Mouse (Mus musculus) frontal cortex, postnatal 10 days (tissue): ENCODE measurements around the gene Fam178b.
"Not testable (repeated sequence)": the region's sequence is repeated elsewhere in the genome, so short reads cannot be mapped to it uniquely, and the experiment has no call there.

Experiments used
- DNase-seq, 2 experiments: peaks; one replicate each; pipeline ENCODE4 v3.0.0; 2022; ENCODE audit warnings: low spot score in 2 of 2, mixed read lengths in 1 of 2

Gene Fam178b

GRCm38 (mm10) chr1:36546888-36547471 is 136.0 kb downstream of the Fam178b start, which contains the start of gene Ankrd39:
Gene Ankrd39 (minus strand): TSS chr1:36547445.
- peak; percentile 96 to 97 for DNase-seq

GRCm38 (mm10) chr1:36545845-36546600 is 137.0 kb downstream of the Fam178b start:
- DNase-seq, result no peak

- DNase-seq, result no peak
These were observed 137.6 kb downstream of the Fam178b start for GRCm38 (mm10) chr1:36545382-36545781.

- no peak for DNase-seq
These were observed 140.1 kb downstream of the Fam178b start for GRCm38 (mm10) chr1:36542925-36543324.

GRCm38 (mm10) chr1:36541844-36542243 is 141.1 kb downstream of the Fam178b start:
- no peak for DNase-seq

GRCm38 (mm10) chr1:36540807-36541206 is 142.2 kb downstream of the Fam178b start:
- DNase-seq, result no peak

- no peak for DNase-seq
These were observed 142.9 kb downstream of the Fam178b start for GRCm38 (mm10) chr1:36540132-36540531.

- no peak for DNase-seq
These were observed 143.8 kb downstream of the Fam178b start, which contains the start of gene Gm42417 for GRCm38 (mm10) chr1:36539186-36539585. Gene Gm42417 (minus strand): TSS chr1:36539429.

GRCm38 (mm10) chr1:36538727-36539126 is 144.3 kb downstream of the Fam178b start:
- no peak for DNase-seq

GRCm38 (mm10) chr1:36536783-36537182 is 146.2 kb downstream of the Fam178b start, which contains the start of gene Ankrd23:
Gene Ankrd23 (minus strand): TSS chr1:36536883.
- not testable (repeated sequence) for DNase-seq

- no peak for DNase-seq
These were observed 146.6 kb downstream of the Fam178b start for GRCm38 (mm10) chr1:36536397-36536728.

- no peak for DNase-seq
These were observed 147.2 kb downstream of the Fam178b start for GRCm38 (mm10) chr1:36535477-36536396.

GRCm38 (mm10) chr1:36534595-36535058 is 148.4 kb downstream of the Fam178b start:
- no peak for DNase-seq

- DNase-seq, result no peak
These were observed 149.4 kb downstream of the Fam178b start for GRCm38 (mm10) chr1:36533546-36533945.

GRCm38 (mm10) chr1:36531461-36531860 is 151.5 kb downstream of the Fam178b start:
- no peak for DNase-seq

- no peak for DNase-seq
These were observed 152.0 kb downstream of the Fam178b start for GRCm38 (mm10) chr1:36530962-36531361.

- DNase-seq, result no peak
These were observed 152.5 kb downstream of the Fam178b start for GRCm38 (mm10) chr1:36530485-36530884.

GRCm38 (mm10) chr1:36529875-36530274 is 153.1 kb downstream of the Fam178b start:
- no peak for DNase-seq

GRCm38 (mm10) chr1:36529274-36529673 is 153.7 kb downstream of the Fam178b start:
- no peak for DNase-seq

GRCm38 (mm10) chr1:36528351-36528750 is 154.6 kb downstream of the Fam178b start:
- DNase-seq, result no peak

GRCm38 (mm10) chr1:36526903-36527302 is 156.1 kb downstream of the Fam178b start:
- no peak for DNase-seq

GRCm38 (mm10) chr1:36525774-36526173 is 157.2 kb downstream of the Fam178b start:
- DNase-seq, result no peak
